Mouse (Mus musculus): ENCODE measurements at regions not wholly inside any gene's neighbourhood (a gene's known extent, or its start where the extent isn't known, plus 50 kb on each side); places are given as distances from the start of the nearest gene placed in this dataset.

- no peak for TF ChIP-seq CTCF (IDR thresholded peaks at IDR 0.05; ENCODE audit: low read depth, low read length)
- no peak for TF ChIP-seq POLR2A (IDR thresholded peaks at IDR 0.05; ENCODE audit: borderline replicate concordance, low read depth, low read length)
These were observed 334.4 kb downstream of the Tox3 start for GRCm38 (mm10) chr8:90013755-90014154.
